Mouse (Mus musculus): ENCODE measurements around the gene Gm5294. TPM values are rescaled to one million over a fixed set of nuclear protein-coding genes. Genes with fewer than 3 reads are reported as not detected.

Gm5294 gene
- not detected for polyA plus RNA-seq (2017; shearing (Covaris generic))

GRCm38 (mm10) chr5:138819780-138820179, at the start of gene Gm5294:
Gene Gm5294 (plus strand): TSS chr5:138820080.

Other genes with a start within 250 kb of the Gm5294 start
- 74.1 TPM for gene Zfp68, start 200.3 kb upstream of the Gm5294 start, polyA plus RNA-seq (2017; shearing (Covaris generic))
- 9.4 TPM for gene A430033K04Rik, start 197.2 kb upstream of the Gm5294 start, polyA plus RNA-seq (2017; shearing (Covaris generic))
- gene Fam20c, start 65.6 kb upstream of the Gm5294 start, polyA plus RNA-seq (2017; shearing (Covaris generic)) = not detected
- gene Pdgfa, start 177.3 kb downstream of the Gm5294 start, polyA plus RNA-seq (2017; shearing (Covaris generic)) = not detected